Mouse (Mus musculus): ENCODE results near the gene Dennd5b.
A peak's percentile ranks its signal among the peaks of the same experiment; 100 is the strongest.

Dennd5b gene

DNA sequence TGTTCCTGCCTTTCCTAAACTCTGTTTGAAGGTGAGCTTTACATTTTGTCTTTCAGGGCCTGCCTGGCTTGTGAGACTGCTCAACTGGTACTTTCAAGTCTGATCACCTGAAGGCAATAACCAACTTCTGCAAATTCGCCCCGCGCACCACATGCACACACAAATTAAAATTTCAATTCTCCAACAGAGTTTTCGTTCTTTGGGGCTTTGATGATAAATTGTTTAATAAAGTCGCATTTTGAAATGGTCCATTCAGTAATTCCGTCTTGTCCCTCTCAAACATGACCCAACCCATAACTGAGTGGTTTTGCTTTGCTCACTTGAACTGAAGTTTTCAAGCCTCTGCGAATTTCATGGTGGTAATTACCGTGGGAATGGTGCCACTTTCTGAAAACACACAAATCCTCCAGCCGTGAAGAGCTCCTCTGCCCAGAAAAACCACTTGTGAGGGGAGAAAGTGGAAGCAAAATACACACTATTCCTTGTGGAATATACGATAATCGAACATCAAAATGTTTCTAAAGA lies 154.5 kb downstream of the Dennd5b start:
- DNase-seq (ENCODE audit: low read depth, low spot score) = no peak

- peak; percentile 100 for DNase-seq (ENCODE audit: low read depth, low spot score)
These were observed 155.1 kb downstream of the Dennd5b start, which contains the start of gene Sinhcaf for GRCm38 (mm10) chr6:148946409-148946742. Gene Sinhcaf, minus strand, starts transcription at chr6:148946467.

- DNase-seq (ENCODE audit: low read depth, low spot score) = peak; percentile 73
These were observed 155.7 kb downstream of the Dennd5b start for GRCm38 (mm10) chr6:148945509-148946408.

DNA sequence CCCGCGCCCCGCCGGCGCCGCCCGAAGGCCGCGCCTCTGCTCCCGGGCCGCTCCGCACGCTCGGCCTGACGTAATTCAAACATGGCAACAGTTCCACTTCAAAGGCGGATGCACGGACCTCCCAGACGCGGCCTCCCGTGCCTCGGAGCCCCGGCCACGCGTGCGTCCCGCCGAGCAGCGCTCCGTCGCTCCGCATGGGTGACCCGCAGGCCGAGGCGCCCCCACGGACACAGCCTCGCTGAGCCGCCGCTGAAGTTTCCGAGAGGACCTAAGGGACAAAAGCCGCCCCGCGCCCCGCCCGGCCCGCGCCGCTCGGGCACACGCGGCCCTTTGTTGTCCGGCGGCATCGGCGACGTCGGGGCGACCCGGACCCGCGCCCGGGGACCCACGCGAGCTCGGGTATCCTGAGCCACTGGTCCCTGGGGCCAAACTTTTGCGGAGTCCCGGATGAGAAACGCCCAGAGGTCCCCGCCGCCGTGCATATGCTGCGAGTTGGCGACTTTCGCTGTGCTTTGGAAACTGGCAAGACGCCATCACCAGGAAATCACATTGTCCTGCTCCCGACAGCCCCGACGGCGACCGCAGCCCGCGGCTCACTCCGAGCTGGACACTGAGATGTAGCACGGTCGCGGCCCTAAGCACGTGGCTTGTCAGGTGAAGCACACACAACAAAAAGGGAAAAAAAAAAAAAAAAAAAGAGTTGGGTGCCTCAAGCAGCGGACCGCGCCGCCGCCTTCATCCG lies 156.5 kb downstream of the Dennd5b start:
- DNase-seq (ENCODE audit: low read depth, low spot score) = no peak

DNA sequence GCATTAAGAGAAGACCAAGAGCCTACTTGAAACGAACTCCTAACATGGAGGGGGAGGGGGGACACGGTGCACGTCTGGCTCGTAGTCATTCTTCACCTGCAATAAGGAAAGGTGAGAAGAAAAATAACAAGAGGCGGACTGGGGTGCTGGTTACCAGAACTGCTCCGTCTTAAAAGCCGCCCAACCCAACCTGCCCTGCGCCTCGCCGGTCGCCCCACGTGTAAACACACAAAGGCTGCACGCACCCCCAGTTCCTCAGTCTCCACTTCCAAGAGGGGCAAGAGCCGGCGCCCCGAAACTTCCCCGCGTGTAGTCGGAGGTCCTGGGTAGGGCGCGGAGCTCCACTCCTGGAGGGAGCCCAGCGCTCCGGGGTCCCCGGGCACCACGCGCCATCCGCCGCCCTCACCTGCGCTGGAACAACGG lies 157.1 kb downstream of the Dennd5b start:
- peak; percentile 83 for DNase-seq (ENCODE audit: low read depth, low spot score)

DNA sequence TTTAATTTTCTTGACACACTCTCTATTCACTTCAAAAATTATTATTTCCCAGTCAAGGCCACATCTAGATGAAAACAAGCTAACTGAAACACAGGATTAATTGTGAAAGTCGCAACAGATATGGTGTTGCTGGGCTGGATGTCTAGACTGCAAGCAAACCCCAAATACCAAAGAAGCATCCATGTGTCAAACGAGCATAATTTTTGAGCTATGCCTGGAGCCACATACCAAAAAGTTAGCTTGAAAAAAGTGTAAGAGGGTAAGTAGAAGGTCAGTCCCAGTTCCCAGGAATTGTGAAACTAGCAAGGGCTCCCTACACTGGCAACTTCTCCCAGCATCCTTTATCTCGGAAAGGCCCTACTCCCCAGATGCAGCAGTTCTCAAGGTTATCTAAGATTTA lies 157.8 kb downstream of the Dennd5b start:
- no peak for DNase-seq (ENCODE audit: low read depth, low spot score)

GRCm38 (mm10) chr6:148942406-148942805 lies 159.1 kb downstream of the Dennd5b start:
- no peak for DNase-seq (ENCODE audit: low read depth, low spot score)

- DNase-seq (ENCODE audit: low read depth, low spot score) = no peak
These were observed 159.6 kb downstream of the Dennd5b start for GRCm38 (mm10) chr6:148941880-148942279.

- DNase-seq (ENCODE audit: low read depth, low spot score) = peak; percentile 64
These were observed 161.1 kb downstream of the Dennd5b start for GRCm38 (mm10) chr6:148940383-148940782.
